Mouse (Mus musculus) kidney, postnatal 10 days (tissue): ENCODE measurements around the gene Angptl4.
"Not testable (repeated sequence)": the region's sequence is repeated elsewhere in the genome, so short reads cannot be mapped to it uniquely, and the experiment has no call there.

Experiments
- DNase-seq: peaks from one replicate; pipeline ENCODE4 v3.0.0; 2021; ENCODE audit warnings: mixed read lengths

Gene Angptl4

GRCm38 (mm10) chr17:33754656-33755055, 27.0 kb downstream of the Angptl4 start:
- DNase-seq: no peak

- no peak for DNase-seq
These were observed 29.3 kb downstream of the Angptl4 start for GRCm38 (mm10) chr17:33752297-33752696.

GRCm38 (mm10) chr17:33751181-33751580, 30.4 kb downstream of the Angptl4 start:
- DNase-seq: no peak

GRCm38 (mm10) chr17:33749451-33749850, 32.2 kb downstream of the Angptl4 start:
- no peak for DNase-seq

- DNase-seq: peak; percentile 45
These were observed 35.6 kb downstream of the Angptl4 start for GRCm38 (mm10) chr17:33746011-33746410.

- no peak for DNase-seq
These were observed 36.8 kb downstream of the Angptl4 start for GRCm38 (mm10) chr17:33744686-33745384.

- DNase-seq: no peak
These were observed 39.2 kb downstream of the Angptl4 start for GRCm38 (mm10) chr17:33742420-33742819.

GRCm38 (mm10) chr17:33733526-33733925, 48.1 kb downstream of the Angptl4 start:
- DNase-seq: not testable (repeated sequence)

- not testable (repeated sequence) for DNase-seq
These were observed 49.0 kb downstream of the Angptl4 start for GRCm38 (mm10) chr17:33732556-33733083.

- DNase-seq: peak; percentile 34
These were observed 52.4 kb downstream of the Angptl4 start for GRCm38 (mm10) chr17:33729215-33729614.

- DNase-seq: no peak
These were observed 53.2 kb downstream of the Angptl4 start for GRCm38 (mm10) chr17:33728396-33728795.
